Mouse (Mus musculus): ENCODE measurements around the gene Vwa3a.
A peak's percentile ranks its signal among the peaks of the same experiment; 100 is the strongest.
"Not testable (repeated sequence)": the region's sequence is repeated elsewhere in the genome, so short reads cannot be mapped to it uniquely, and the experiment has no call there.

The Vwa3a gene

DNA sequence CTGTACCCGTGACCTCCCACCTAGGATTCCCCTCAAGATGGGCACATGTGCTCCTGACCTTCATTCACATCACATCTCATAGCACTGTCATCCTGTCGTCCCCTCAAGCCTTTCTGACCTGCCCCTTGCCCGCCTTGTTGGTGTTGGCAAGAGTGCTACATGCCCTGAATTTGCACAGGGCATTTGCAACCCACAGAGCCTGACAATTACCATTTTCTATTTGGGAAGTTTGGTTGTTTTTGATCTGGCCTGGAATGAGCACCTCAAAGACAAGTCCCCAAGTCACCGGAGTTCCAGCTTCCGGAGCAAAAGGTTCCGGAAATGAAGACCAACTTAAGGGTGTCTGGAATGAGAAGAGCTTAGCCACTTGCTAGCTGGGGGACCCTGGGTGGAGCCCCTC is at the start of gene Vwa3a:
TSS of gene Vwa3a (plus strand) at position 301 of the 400 bp plus-strand sequence.
- DNase-seq: no peak

DNA sequence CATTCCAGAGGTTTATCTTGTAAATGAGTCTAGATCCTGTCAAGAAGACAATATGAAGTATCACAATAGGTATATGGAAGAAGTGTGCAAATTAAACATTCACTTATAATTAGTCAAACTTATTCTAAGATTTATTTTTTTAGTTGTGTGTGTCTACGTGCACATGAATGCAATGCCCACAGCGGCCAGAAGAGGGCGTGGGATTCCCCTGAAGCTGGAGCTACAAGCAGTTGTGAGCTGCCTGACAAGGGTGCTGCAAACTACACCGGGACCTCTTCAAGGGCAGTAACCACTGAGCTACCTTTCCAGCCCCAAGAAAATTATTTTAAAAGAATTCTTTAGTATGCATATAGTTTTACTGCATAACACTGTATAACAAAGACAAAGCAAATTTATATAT is 48.5 kb upstream of the Vwa3a start:
- no peak for DNase-seq

DNA sequence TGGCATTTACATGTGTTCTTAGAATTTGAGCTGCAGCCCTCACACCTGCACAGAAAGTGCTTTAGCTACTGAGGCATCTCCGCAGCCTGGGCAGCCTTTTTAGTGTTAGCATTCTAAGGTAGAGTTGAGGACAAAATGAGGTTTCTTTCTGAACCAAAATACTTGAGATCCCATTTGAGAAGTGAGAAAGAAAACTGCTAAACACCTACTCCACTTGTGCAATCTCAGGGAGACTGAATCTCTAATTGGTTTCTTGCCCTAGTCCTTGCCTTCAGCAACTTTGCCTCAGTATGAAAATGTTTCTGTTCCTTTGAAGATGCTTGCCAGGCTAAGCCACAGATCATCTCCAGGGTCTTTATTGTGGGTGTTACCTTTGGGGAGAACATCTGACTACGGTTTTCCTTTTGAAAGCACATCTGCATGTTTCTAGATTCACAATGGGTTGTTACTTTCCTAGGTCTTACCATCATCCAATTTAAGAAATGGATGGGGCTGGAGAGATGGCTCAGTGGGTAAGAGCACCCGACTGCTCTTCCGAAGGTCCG is 45.2 kb upstream of the Vwa3a start:
- no peak for DNase-seq

DNA sequence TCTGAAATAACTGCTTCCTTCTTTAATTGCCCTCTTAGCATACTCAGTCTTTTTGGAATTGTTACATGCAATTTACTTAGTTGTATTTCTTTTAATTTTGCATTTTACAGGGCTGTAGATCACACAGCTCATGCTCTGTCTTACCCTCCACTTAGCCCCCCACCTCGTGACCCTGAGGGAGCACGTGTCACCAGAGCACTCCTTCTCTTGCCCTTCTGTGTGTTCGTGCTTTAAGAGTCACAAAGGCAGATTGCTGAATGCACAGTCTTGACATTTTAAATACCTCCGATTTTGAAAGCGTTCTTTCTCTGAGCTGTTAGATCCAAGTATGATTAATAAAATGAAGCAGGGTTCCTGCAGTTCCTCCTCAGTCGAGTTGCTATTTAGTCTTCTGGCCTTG is 43.9 kb upstream of the Vwa3a start:
- DNase-seq: no peak

DNA sequence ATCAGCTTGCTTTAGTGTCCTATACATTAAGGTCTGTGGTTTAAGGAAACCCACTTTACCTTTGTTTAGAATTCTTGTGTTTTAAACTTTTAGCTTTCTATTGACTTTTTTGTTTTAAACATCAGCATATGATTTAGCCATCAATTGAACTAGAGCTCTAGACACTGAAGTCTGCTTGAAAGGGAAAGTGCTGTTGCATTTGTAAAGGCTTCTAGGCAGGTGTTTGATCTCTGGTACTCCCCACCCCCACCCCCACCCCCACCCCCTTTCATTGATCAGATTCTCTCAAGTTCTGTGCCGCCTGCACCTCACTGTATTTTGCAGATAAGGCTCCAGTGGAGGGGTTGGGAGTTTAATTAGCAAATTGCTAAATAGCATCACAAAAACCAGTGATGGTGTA is 43.5 kb upstream of the Vwa3a start:
- no peak for DNase-seq

DNA sequence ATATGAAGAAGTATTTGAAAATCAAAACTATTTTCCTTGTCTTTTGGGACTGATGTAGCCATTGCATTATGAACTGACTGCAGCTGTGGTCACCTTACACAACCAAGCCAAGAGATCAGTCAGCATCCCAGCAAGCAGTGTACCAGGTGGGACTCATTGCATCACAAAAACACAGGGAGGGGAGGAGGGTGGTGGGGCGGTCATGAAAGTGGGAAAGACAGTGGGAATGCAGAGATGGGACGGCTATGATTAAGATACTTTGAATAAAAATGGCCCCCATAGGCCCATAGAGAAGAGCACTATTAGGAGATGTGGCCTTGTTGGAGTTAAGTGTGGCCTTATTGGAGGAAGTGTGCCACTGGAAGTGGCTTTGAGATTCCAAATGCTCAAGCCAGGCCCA is 42.8 kb upstream of the Vwa3a start:
- no peak for DNase-seq

DNA sequence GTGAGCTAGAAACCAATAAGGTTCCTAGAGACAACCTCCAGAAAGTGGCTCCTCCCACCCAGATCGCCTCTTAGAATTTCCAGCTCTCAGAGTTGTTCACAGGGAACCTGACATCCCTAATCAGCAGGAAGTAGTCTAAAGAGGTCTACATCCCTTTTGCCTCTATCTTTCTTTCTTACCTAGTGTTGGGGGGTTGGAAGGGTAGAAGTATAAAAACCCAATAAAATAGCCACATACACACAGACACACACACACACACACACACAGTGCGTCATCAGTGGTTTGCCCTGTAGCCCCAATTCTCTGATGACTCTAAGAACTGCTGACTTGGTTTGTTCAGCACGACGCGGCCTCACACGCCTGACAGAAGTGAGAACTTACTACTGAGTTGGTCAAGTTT is 39.5 kb upstream of the Vwa3a start:
- DNase-seq: no peak

DNA sequence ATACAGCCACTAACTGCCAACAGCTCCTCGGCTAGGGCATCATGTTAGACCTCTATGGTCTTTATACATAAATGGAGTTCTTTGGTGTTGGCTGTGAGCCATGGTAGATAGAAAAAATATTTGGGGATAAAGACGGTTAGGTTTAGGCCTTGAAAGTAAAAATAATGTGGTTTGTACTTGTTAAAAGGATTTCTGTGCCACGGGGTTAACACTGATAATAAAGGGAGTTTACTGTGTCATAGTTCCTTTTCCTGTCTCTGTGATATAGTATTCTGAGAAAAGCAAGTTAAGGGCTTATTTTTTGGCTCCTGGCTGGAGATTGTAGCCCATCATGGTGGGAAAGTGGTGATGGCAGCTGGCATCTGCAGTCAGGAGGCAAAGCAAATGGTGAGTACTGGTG is 35.2 kb upstream of the Vwa3a start:
- DNase-seq: no peak

DNA sequence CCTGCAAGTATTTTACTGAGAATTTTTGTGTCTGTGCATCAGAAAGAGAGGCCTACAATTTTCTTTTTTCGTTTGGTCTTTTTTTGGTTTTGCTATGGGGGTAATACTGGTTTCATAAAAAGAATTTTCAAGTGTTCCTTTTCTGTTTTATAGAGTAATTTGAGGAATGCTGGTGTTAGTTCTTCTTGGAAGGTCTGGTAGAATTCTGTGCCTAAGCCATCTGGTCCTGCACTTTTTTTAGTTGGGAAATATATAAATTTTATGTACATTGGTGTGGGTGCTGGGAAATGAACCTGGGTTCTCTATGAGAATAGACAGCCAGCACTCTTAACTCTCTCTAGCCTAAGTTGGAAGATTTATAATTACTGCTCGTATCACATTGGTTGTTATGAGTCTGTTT is 27.0 kb upstream of the Vwa3a start:
- DNase-seq: no peak

DNA sequence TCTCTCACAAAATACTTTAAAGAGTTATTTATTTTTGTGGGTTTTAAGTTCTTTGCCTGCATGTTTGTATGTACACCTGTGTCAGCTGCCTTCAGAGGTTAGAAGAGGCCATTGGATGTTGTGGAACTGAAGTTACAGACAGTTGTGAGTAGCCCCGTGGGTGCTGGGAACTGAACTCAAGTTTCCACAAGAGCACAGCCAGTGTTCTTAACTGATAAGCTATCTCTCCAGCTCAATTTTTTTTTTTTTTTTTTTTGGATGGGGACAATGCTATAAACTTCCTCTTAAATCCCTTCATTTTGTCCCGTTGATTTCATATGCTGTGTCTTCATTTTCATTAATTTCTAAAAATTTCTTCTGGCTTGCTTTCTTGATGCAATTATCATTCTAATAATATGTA is 25.9 kb upstream of the Vwa3a start:
- no peak for DNase-seq

DNA sequence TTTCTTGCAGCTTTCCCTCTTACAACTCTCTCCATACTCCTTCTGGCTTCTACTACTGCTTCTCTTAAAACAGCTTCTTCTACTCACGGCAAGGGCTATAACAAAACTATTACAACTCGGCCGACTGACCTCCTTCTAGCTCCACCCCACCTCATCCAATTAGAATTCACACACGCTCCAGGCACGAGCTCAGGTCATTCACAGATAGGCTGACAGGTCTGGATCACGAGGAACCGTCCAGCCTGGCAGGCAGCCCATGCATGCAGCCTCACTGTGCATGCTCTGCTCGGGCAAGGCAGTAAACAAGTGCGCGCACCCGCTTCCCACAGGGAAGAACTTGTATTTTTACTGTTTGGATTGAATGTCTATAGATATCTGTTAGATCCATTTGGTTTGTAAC is 25.2 kb upstream of the Vwa3a start:
- DNase-seq: not testable (repeated sequence)

DNA sequence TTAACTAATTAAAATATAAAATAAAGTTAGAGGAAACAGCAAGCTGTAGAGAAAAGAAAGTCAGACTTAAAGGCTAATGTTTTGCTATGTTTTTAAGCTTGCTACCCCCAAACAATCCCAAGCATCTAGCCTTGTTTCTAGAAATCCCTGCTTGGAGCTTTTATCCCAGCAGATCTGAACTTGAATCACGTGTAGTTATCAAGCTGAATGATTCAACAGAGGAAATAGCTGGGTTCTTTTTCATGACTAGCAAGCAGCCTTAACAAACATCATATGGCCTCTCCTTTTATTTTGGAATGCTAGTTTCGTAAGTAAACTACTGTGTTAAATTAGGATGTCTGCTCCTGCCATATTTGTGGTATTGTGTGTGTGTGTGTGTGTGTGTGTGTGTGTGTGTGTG is 21.9 kb upstream of the Vwa3a start:
- DNase-seq: no peak

DNA sequence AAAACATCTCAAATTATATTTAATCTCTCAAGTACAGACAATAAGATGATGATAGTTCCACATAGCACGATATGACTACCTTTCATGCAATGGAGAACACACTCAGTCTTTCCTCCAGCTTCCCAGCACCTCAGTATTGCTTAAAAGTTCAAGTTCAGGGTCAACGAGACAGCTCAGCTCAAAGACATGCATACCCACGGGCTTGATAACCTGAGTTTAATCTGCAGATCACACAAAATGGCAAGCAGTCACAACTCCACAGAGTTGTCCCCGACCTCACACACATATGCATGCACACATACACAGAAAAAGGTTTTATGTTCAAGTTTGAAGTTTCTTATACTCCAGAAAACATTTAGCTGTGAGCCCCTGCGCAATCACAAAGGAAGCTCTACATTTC is 18.1 kb upstream of the Vwa3a start:
- DNase-seq: no peak

DNA sequence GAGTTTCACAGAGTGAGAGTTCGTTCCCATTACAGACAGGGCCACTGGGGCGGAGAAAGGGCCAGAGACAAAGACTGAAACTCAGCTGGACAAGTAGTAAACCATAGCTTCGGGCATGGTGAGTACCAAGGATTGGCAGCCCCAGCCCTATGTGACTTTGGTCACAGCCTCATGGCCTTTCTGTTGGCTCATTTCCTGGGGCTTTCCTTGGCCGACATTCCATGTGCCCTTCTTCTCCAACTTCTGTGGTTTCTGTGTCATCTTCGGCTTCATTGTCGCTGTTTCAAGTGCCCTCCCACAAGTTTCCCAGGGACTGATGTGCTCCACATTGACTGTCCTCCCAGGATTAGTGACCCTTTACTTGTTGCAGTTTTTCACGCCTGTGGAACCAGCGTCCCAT is 17.7 kb upstream of the Vwa3a start:
- DNase-seq: no peak

DNA sequence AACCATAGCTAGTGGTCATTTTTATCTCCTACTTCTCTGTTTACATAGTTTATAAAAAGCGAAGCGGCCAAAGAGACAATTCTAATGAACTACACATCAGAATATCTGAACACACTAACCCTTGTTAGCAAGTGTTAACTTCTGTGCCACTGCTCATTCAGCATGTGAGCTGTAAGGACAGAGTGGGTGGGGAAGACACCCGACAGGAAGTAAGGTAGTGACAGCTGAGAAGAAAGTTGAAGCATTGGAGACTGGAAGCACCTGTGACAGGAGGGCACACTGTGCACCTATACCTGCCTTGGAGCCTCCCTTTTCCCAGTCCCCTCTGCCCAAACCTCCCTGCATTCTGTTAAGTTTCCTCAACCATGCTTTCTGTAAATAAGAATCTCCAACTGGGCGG is 17.1 kb upstream of the Vwa3a start:
- DNase-seq: no peak

DNA sequence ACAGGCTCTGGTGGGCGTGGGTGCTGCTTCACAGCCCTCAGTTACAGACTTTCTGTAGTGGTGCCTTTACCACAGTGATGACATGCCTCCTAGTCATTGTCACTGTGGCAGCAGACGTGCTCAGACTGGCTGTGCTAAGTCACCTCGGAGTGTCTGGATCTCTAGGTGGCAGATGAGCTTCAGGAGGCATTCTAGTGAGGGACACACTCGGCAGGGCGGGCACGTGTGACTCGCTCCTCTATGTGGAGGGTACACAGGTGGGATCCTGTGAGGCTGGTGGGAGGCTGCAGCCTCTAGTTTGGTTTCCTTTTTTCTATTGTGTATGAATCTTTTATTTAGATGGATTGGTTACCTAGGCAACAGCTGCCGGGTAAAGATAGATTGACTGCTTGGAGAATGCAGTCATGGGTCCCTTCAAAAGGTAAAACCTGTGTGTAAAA is 16.3 kb upstream of the Vwa3a start:
- no peak for DNase-seq

DNA sequence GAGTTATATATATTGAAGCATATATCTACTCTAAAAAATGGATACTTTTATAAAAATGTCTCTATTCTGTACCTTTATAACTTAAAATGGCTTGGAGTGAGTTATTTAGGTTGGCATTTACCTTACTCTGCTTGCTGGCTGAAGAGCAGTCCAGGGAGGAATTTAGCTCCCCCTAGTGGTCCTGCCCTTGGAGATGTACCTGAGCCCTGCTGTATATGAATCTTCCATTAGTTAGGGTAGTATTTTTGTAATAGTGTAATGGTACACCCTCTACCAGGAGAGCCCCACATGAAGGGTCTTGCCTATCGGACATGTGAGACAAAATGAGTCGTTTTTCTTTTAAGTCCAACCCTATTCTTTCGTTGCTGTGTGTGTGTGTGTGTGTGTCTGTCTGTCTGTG is 11.5 kb upstream of the Vwa3a start:
- DNase-seq: peak; percentile 17 to 21

DNA sequence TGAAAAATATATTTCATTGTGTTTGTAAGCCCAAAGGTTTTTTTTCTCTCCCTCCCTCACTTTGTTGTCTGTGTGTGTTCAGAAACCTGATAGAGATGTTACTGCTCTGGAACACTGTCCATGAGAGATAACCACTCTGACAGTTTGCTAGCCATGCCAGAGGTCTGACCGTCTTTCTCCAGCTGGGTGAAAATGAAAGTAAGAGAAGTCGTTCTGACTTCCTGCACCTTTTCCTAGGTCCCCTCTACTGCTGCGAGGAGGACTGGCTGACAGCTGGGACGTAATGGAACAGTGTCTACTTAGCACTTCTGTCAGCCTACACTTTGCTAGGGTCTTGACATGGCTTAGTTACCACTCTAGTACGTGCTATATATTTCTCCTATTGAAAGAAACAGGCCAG is 9.5 kb upstream of the Vwa3a start:
- DNase-seq: no peak

DNA sequence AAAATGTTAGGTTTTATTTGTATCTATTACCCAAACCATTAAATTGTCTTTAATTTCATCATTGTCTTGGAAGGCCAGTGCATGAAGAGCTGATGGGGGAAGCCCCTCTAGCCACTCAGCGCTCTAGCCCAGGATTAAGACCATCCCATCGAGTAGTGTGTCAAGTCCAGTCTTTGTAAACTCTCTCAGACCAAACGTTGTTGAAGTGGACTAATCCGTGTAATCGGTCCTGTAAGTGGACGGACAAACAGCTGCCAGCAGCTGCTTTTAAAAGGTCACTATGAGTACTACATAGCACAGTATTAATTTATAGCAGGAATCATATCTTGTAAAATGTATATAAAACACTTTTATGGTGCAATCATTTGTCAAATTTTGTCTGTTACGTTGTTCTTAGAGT is 6.2 kb upstream of the Vwa3a start:
- no peak for DNase-seq

DNA sequence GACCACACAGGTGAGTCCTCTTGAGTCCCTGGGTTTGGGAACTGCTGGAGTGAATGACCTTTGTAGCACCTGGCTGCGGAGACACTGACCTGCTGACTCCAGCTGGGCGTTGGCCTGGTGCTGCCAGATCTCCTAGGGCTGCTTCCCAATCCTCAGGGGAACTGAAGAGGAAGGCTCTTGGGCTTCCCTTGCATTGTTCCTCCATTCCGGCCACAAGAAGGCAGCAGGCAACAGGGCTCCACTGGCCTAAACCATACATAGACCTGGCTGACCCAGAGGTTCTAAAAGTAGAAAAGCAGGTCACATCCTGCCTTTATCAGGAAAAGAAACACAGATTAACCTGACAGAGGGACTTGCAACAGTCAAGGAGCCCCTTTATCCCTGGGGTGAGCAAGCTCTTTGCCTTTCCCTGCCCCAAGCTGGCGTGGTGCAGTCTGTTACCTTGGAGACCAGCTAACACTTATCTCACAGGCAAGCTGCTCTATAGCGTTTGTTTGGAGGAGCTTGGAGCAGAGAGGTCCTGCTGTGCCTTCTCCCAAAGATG is 512 bp downstream of the Vwa3a start:
- DNase-seq: no peak

DNA sequence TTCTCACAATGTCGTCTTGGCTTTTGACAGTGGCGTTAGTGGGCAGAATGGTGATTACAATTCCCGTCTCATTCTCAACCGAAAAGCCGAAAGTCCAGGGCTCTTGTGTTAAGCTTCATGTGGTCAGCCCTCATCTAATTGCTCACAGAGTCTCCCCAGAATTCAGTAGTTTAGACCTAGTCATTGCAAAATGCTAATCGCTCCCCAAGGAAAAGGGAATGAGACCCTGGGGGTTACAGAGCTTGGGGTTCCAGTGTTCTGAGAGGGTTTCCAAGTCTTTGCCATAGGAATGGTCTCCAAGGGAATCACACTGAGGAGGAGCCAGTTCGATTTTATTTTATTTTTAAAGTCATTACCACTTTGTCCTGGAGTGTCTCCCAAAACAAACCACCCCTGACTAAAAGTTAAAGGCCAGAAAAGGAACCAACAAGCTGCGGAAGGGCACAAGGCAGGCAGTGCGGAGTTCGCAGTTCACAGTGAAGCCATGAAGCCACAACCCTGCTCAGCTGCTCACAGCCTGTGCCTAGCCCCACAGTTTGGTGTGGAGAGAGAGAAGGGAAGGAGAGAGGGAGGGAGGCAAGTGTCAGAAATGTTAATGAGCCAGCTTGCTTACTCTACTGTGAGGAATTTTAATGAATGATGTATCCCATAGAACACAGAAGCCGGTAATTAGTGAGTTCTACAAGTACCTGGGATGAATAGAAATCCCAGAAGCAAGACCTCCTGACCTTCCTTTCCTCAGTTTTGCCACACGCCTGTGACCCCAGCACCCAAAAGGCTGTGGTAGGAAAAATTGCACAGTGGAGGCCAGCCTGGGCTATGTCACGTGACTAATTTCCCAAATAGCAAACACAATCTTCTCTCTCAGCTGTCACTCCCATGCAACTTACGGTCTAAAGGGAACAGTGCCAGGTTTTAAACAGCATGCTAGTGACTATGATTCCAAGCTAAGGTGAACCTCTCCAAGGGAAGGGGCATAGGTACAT is 4.5 kb downstream of the Vwa3a start:
- no peak for DNase-seq

DNA sequence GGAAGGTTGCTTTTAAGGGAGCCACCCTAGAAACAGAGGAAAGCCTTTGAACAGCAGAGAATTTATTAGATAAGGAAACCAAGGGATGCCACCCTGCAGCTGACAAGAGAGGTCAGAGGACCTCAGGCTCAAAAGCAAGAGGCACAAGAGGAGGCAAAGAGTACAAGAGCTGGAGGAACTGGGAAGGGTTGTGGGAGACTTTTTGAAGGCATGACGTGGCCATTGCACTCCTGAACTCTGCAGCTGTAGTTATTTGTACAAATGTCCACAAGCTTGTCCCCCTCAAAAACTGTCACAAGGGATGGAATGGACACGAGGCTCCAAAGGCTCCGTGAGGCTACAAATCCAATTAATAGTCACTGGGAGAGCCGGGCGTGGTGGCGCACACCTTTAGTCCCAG is 5.5 kb downstream of the Vwa3a start:
- no peak for DNase-seq

DNA sequence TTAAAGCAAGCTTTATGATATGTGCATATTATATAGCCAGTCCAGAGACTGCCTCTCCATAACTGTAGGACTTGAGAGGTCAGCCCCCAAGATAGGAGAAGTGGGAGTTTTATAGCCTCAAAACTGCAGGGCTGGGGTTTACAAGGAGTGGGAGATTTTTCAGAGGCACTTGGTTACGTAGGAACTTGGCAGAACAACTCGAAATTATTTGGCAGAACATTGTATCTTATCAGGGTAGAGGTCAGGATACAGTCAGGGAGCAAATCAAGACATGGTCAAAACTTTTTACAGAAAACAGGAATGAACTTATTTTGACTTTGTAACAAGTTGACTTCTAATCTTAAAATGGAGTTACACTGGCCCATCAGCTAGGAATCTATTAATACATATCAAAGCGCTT is 6.9 kb downstream of the Vwa3a start:
- DNase-seq: no peak

DNA sequence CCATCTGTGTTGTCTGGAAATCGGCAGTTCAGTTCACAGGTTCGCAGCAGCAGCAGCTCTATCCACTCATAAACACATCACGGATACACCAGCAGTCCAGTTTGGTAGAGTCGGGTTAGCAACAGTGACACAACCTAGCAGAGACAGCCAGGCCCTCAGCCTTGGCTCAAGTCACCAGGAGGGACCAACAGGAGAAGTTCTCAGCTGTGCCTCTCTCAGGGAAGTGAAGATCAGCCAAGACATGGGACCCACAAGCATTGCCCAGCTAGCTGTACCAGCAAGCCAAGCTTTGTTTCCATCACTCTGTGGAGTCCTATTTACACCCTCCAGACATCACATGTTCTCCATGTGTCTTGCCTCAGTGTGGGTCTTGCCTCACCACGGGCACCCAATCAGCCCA is 7.7 kb downstream of the Vwa3a start:
- no peak for DNase-seq
